Mouse (Mus musculus): Measurements from ENCODE around the gene Ctnnd2. TPM values are rescaled to one million over a fixed set of nuclear protein-coding genes. Genes with fewer than 3 reads are reported as not detected.
A peak's percentile ranks its signal among the peaks of the same experiment; 100 is the strongest.

Ctnnd2 gene
- total RNA-seq, 2 experiments from 2014 or later: 212 to 235 TPM

- DNase-seq (ENCODE audit: extremely low spot score in 1 of 2, low spot score in 1 of 2): no peak
These were observed 459.8 kb downstream of the Ctnnd2 start for GRCm38 (mm10) chr15:30632113-30632735.

GRCm38 (mm10) chr15:30633917-30634316 is 461.5 kb downstream of the Ctnnd2 start:
- DNase-seq (ENCODE audit: extremely low spot score in 1 of 2, low spot score in 1 of 2): no peak

- DNase-seq (ENCODE audit: extremely low spot score in 1 of 2, low spot score in 1 of 2): no peak
These were observed 462.1 kb downstream of the Ctnnd2 start for GRCm38 (mm10) chr15:30634522-30634921.

GRCm38 (mm10) chr15:30640651-30641050 is 468.3 kb downstream of the Ctnnd2 start:
- no peak for DNase-seq (ENCODE audit: extremely low spot score in 1 of 2, low spot score in 1 of 2)

GRCm38 (mm10) chr15:30645688-30646087 is 473.3 kb downstream of the Ctnnd2 start:
- DNase-seq (ENCODE audit: extremely low spot score in 1 of 2, low spot score in 1 of 2): no peak

DNA sequence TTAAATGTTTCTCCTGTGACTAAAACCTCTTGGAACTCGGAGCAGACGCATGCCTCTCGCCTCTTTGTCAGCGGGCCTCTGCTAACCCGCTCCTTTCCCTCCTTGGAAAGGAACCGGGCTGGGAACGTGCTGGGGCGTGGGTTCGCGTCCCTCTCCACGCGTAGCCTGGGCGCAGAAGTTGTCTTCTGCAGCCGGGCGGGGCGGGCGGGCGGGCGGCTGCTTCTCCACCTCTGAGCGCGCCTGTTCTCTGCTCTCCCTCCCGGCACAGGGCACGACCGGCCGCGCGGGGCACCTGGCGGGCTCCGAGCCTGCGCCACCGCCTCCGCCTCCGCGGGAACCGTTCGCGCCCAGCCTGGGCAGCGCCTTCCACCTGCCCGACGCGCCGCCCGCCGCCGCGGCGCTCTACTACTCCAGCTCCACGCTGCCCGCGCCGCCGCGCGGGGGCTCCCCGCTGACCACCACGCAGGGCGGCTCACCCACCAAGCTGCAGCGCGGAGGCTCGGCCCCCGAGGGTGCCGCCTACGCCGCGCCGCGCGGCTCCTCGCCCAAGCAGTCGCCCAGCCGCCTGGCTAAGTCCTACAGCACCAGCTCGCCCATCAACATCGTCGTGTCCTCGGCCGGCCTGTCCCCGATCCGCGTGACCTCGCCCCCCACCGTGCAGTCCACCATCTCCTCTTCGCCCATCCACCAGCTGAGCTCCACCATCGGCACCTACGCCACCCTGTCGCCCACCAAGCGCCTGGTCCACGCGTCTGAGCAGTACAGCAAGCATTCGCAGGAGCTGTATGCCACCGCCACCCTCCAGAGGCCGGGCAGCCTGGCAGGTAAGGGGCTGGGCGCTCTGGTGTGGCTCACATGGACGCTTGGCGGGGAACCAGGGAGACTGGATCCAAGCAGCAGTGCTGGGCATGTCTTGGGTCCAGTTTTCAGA is 474.4 kb downstream of the Ctnnd2 start:
- DNase-seq (ENCODE audit: extremely low spot score in 1 of 2, low spot score in 1 of 2): peak; percentile 22 to 40

DNA sequence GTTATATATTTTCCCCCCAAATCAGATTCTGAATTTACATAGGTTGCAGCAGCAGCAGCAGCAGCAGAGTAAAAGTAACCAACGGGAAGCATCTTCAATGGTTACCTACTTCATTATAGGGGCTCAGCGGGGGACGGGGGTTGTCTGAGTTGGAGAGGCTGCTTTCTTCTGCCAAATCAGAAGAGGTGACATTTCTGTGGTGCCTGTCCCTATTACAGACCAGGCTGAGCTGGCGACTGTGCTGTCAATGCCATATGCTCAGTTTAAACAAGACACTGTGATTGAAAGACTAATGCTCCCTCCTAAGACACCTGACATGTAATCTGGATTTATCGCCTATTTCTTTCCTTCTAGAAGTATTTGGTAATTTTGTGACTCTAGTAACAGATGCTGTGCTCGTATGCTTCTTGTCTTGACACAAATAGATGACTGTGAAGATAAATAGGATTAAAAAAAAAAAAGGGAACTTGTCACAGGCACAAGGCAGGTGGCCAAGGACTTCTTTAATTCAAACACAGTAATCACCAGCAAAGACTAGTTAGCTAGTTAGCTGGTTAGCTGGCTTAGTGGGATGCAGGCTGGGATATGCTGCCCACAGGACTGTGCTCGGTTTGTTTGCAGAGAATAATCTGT is 475.4 kb downstream of the Ctnnd2 start:
- DNase-seq (ENCODE audit: extremely low spot score in 1 of 2, low spot score in 1 of 2): no peak

DNA sequence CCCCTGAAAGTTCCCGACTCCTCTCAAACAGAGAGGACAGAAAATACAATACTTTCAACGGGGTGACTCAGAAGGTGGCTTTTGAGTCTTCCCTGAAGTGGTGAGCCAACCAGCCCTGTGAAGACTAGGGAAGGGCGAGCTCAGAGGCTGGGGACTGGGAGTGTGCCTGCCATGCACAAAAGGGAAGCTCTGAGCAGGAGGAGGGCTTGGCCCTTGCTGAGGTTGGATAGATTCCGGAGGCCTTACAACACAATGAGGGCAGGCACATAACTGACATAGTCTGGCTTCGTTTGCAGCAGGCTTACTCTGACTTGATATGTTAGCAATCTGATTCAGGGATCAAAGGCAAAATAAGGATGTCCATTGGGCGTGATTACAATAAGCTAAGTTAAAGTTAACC is 477.6 kb downstream of the Ctnnd2 start:
- no peak for DNase-seq (ENCODE audit: extremely low spot score in 1 of 2, low spot score in 1 of 2)

- no peak for DNase-seq (ENCODE audit: extremely low spot score in 1 of 2, low spot score in 1 of 2)
These were observed 483.0 kb downstream of the Ctnnd2 start for GRCm38 (mm10) chr15:30655433-30655832.

DNA sequence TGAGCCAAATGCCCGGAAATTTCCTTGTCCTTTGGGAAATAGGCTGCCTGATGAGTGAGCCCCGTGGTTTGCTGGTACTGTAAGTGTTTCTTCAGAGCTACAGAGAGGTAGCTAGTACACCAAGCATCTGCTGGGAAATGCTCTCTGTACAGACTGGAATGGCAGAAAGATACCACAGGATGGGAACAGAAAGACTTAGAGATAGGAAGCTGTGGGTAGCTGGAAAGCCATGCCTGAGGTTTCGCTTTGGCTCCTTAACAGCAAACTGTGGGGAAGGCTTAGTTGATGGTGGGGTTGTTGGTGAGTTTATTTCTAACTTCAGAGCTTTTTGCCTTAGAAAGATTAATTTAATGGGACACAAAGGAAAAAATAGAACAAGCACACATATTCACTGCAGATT is 485.2 kb downstream of the Ctnnd2 start:
- DNase-seq (ENCODE audit: extremely low spot score in 1 of 2, low spot score in 1 of 2): no peak

GRCm38 (mm10) chr15:30660539-30661149 is 488.3 kb downstream of the Ctnnd2 start:
- no peak for DNase-seq (ENCODE audit: extremely low spot score in 1 of 2, low spot score in 1 of 2)

DNA sequence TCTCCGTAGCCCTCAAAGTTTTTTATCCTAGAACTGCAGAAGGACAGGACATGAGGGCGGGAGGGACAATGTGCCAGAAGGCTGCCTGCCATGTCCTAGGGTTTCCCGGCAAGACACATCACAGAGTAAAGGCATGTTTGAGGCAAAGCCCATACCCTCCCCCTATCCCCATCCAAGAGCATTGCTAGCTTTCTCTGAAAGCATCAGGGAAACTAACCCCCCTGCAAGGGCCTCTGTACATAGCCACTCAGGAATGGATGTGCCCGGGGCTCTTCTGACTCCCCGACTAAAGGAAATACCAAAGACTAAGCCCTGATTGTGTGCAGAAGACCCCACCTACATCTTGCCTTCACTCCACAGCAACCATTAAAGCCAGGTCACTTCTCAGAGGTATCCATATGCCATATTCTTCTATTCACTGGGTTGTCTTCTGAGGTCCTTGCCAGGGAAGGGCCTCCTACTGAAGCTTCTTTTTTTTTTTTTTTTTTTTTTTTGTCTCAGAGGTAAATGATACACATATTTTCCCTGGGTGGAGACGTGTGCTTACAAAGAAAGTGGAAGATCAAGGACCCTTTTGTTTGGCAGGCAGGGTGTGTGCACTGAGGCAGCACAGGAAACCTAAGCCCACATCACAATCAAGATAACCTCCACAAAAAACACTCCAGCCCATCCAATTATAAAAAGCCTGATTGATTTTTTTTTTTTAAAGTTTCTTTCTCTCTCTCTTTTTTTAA is 489.5 kb downstream of the Ctnnd2 start:
- DNase-seq (ENCODE audit: extremely low spot score in 1 of 2, low spot score in 1 of 2): no peak

GRCm38 (mm10) chr15:30667819-30668587 is 495.6 kb downstream of the Ctnnd2 start:
- no peak for DNase-seq (ENCODE audit: extremely low spot score in 1 of 2, low spot score in 1 of 2)

- DNase-seq (ENCODE audit: extremely low spot score in 1 of 2, low spot score in 1 of 2): no peak
These were observed 509.5 kb downstream of the Ctnnd2 start for GRCm38 (mm10) chr15:30681939-30682338.

- no peak for DNase-seq (ENCODE audit: extremely low spot score in 1 of 2, low spot score in 1 of 2)
These were observed 510.1 kb downstream of the Ctnnd2 start for GRCm38 (mm10) chr15:30682360-30683119.

- DNase-seq (ENCODE audit: extremely low spot score in 1 of 2, low spot score in 1 of 2): no peak
These were observed 514.1 kb downstream of the Ctnnd2 start for GRCm38 (mm10) chr15:30686206-30687101.

- no peak for DNase-seq (ENCODE audit: extremely low spot score in 1 of 2, low spot score in 1 of 2)
These were observed 521.4 kb downstream of the Ctnnd2 start for GRCm38 (mm10) chr15:30693754-30694205.

DNA sequence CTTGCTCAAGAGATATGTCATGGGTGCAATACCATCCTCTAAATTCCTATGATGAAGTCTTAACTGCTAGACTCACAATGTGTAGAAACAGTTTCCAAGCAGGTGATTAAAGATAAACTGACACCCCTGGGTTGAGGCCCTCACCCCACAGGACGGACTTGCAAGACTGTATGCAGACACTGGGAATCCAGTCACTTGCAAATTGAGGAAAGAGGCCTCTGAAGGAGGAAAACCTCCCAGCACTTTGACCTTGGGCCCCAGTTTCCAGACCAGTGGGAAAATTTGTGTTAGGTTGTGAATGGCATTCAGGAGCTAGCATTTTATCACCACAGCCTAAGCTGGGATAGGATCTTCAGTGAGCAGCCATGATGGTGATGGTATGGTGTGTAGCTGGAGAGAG is 521.9 kb downstream of the Ctnnd2 start:
- DNase-seq (ENCODE audit: extremely low spot score in 1 of 2, low spot score in 1 of 2): no peak

Data from layer of hippocampus, postnatal 25 days (tissue).